Mouse (Mus musculus): ENCODE data around the gene Mpst.

DNA sequence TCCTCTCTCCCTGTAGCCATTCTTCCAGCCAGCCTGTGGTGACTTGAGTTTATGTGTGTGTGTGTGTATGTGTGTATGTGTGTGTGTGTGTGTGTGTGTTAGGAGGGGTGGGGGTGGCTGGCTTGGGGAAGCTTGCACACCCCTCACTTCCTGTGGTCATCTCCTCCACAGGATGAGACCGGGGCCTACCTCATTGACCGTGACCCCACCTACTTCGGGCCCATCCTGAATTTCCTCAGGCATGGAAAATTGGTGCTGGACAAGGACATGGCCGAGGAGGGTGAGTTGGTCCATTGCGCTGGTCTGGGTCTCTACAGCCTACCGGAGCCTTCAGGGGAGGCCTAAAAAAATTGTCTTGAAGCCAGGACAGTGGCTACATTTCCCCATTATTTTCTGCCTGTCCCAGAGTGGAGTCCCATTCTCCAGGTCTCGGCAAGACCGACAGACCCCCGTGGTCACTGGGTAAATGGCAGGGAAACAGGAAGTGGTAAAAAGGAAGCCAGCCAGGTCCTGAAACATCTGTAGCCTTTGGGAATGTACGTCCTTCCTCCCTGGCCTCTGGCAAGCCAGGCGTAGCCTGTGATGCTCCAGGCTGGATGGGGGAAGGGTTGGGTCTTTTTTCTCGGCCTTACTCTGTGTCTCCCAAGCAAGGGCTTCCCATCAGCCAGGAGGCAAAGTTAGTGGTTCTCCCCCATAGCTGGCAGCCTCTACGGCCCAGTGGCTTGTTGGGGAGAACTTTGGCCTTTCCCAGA is 23.8 kb downstream of the Mpst start:
- TF ChIP-seq CTCF (IDR thresholded peaks at IDR 0.05; ENCODE audit: borderline replicate concordance, control insufficient read depth, extremely low read depth, insufficient read depth, low read length, poor library complexity) (no peak), POLR2A (IDR thresholded peaks at IDR 0.05; ENCODE audit: control insufficient read depth, extremely low read depth, insufficient read depth, low read length, poor library complexity) (no peak)
